Mouse (Mus musculus): ENCODE results near the gene Dync1i1.

Dync1i1 gene

GRCm38 (mm10) chr6:5969613-5970012 is 244.2 kb downstream of the Dync1i1 start:
- CTCF ChIA-PET = no interaction called here

- CTCF ChIA-PET = no interaction called here
These were observed 250.8 kb downstream of the Dync1i1 start for GRCm38 (mm10) chr6:5976241-5976640.

- CTCF ChIA-PET = no interaction called here
These were observed 251.9 kb downstream of the Dync1i1 start for GRCm38 (mm10) chr6:5977238-5977920.

- CTCF ChIA-PET = no interaction called here
These were observed 265.8 kb downstream of the Dync1i1 start for GRCm38 (mm10) chr6:5991243-5991642.

GRCm38 (mm10) chr6:5991817-5992755 is 266.6 kb downstream of the Dync1i1 start:
- CTCF ChIA-PET = no interaction called here

- CTCF ChIA-PET = no interaction called here
These were observed 267.6 kb downstream of the Dync1i1 start for GRCm38 (mm10) chr6:5993056-5993455.

GRCm38 (mm10) chr6:5997535-5997934 is 272.1 kb downstream of the Dync1i1 start:
- CTCF ChIA-PET = no interaction called here

GRCm38 (mm10) chr6:6002061-6002460 is 276.6 kb downstream of the Dync1i1 start:
- CTCF ChIA-PET = no interaction called here

- CTCF ChIA-PET = no interaction called here
These were observed 279.5 kb downstream of the Dync1i1 start for GRCm38 (mm10) chr6:6004756-6005485.

- CTCF ChIA-PET = no interaction called here
These were observed 280.5 kb downstream of the Dync1i1 start for GRCm38 (mm10) chr6:6005762-6006431.

- CTCF ChIA-PET = no interaction called here
These were observed 285.9 kb downstream of the Dync1i1 start for GRCm38 (mm10) chr6:6011364-6011763.

- CTCF ChIA-PET = no interaction called here
These were observed 290.2 kb downstream of the Dync1i1 start for GRCm38 (mm10) chr6:6015616-6016015.

GRCm38 (mm10) chr6:6016931-6017330 is 291.5 kb downstream of the Dync1i1 start:
- CTCF ChIA-PET = no interaction called here

- CTCF ChIA-PET = no interaction called here
These were observed 298.5 kb downstream of the Dync1i1 start for GRCm38 (mm10) chr6:6023976-6024375.

- CTCF ChIA-PET = no interaction called here
These were observed 302.2 kb downstream of the Dync1i1 start for GRCm38 (mm10) chr6:6027664-6028063.

- CTCF ChIA-PET = no interaction called here
These were observed 313.5 kb downstream of the Dync1i1 start for GRCm38 (mm10) chr6:6038773-6039550.

GRCm38 (mm10) chr6:6046729-6047424 is 321.4 kb downstream of the Dync1i1 start:
- CTCF ChIA-PET = no interaction called here

GRCm38 (mm10) chr6:6052696-6053095 is 327.3 kb downstream of the Dync1i1 start:
- CTCF ChIA-PET = no interaction called here

GRCm38 (mm10) chr6:6053946-6054345 is 328.5 kb downstream of the Dync1i1 start:
- CTCF ChIA-PET = no interaction called here

- CTCF ChIA-PET = interaction anchor here (0.7 kb wide), 1 partner anchor 942 kb away, joined by 10 read pairs; no protein-coding TSS in a partner anchor
These were observed 333.1 kb downstream of the Dync1i1 start for GRCm38 (mm10) chr6:6058548-6058947.

All from spleen, embryonic (tissue).